Mouse (Mus musculus) olfactory bulb, adult 2 months (tissue): Measurements from ENCODE around the gene Tubb3.

Source experiments
- CTCF ChIP-seq: fragments of 200-500 bp; IDR thresholded peaks from 2 replicates; pipeline ENCODE4 v1.5.1; 2012; ENCODE audit warnings: low read depth, mild to moderate bottlenecking, low read length, moderate library complexity; ENCODE audit not compliant: insufficient read depth
- POLR2A ChIP-seq: fragments of 200-500 bp; IDR thresholded peaks from 2 replicates; pipeline ENCODE4 v1.6.1; 2012; ENCODE audit warnings: mild to moderate bottlenecking, low read depth, low read length, moderate library complexity; ENCODE audit not compliant: insufficient read depth

DNA sequence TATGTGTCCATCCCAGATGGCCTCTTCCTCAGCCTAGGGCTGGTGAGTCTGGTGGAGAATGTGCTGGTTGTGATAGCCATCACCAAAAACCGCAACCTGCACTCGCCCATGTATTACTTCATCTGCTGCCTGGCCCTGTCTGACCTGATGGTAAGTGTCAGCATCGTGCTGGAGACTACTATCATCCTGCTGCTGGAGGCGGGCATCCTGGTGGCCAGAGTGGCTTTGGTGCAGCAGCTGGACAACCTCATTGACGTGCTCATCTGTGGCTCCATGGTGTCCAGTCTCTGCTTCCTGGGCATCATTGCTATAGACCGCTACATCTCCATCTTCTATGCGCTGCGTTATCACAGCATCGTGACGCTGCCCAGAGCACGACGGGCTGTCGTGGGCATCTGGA lies 3.6 kb upstream of the Tubb3 start:
- TF ChIP-seq POLR2A (no peak), CTCF (no peak)
